Mouse (Mus musculus) gastrocnemius, postnatal 10 days (tissue): ENCODE results near the gene Cwh43. TPM values are rescaled to one million over a fixed set of nuclear protein-coding genes. Genes with fewer than 3 reads are reported as not detected.

Experiments used
- DNase-seq: peaks from one replicate; pipeline ENCODE4 v3.0.0; 2021; ENCODE audit warnings: mixed read lengths
- total RNA-seq, 2 experiments: library from RNA; stranded (reverse); gene quantifications; 2 replicates each; pipeline ENCODE4 v1.2.3; 2021

Gene Cwh43
- total RNA-seq, 2 experiments from 2014 or later = not detected

- no peak for DNase-seq
Measured at GRCm38 (mm10) chr5:73399768-73400526, 5.9 kb upstream of the Cwh43 start.

- no peak for DNase-seq
Measured at GRCm38 (mm10) chr5:73401341-73401740, 4.5 kb upstream of the Cwh43 start.

- no peak for DNase-seq
Measured at GRCm38 (mm10) chr5:73402911-73403310, 3.0 kb upstream of the Cwh43 start.

GRCm38 (mm10) chr5:73403311-73404068 is 2.4 kb upstream of the Cwh43 start:
- no peak for DNase-seq

DNA sequence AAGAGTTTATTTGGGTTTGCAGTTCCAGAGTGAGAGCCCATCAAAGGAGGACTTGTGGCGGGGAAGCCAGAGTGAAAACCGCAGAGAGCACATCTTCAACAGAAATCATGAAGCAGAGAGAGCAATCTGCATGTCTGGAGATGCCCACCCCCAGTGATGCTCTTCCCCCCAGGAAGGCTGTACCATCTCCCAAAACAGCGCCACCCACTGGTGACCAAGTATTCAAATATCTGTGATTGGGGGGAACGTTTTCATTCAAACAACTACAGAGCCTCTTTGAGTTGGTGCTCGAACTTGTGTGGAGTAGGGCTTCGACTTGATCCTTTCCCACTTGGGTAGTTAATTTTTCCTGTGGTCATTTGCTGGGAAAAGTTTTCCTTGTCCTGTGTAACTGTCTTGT is 1.1 kb upstream of the Cwh43 start:
- no peak for DNase-seq

- DNase-seq = no peak
Measured at GRCm38 (mm10) chr5:73406861-73407260, 986 bp downstream of the Cwh43 start.

GRCm38 (mm10) chr5:73409970-73410369 is 4.1 kb downstream of the Cwh43 start:
- DNase-seq = no peak

- no peak for DNase-seq
Measured at GRCm38 (mm10) chr5:73411771-73412170, 5.9 kb downstream of the Cwh43 start.

GRCm38 (mm10) chr5:73414172-73414571 is 8.3 kb downstream of the Cwh43 start:
- DNase-seq = no peak

GRCm38 (mm10) chr5:73419045-73419695 is 13.3 kb downstream of the Cwh43 start:
- no peak for DNase-seq

DNA sequence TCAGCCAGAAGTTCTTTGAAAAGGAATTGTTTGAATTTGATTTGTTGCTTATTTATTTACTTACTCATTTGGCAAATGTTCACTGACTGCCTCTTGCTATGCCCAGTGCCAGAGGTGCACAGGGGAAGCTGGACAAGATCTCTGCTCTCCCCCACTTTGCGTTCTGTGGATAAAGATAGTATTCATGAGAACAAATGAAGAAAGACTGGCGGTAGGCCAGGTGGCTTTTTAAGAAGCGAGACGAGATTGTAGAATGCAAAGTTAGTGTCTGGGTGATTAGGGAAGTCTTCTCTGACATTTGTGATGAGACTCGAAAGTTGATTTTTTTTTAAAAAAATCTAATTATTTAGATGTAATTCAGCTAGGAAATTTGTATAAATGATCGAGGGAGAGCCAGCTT is 20.9 kb downstream of the Cwh43 start:
- no peak for DNase-seq

DNA sequence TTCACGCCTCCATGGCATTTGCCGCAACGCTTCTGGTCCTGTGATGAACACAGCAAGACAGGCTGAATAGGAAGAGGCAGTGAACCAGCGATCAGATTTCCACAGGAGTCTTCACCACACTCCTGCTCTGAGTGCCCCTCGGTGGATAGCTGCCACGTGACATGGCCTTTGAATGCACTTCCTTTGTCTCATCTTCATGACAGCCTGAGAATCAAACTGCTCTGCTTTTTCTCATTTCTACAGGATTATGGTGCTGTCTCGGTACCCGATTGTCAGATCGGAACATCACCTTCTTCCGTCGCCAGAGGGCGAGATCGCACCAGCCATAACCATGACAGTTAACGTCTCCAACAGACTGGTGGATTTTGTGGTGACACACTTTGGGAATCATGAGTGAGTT is 25.7 kb downstream of the Cwh43 start:
- peak; percentile 78 for DNase-seq

- DNase-seq = no peak
Measured at GRCm38 (mm10) chr5:73432805-73433204, 26.9 kb downstream of the Cwh43 start.

DNA sequence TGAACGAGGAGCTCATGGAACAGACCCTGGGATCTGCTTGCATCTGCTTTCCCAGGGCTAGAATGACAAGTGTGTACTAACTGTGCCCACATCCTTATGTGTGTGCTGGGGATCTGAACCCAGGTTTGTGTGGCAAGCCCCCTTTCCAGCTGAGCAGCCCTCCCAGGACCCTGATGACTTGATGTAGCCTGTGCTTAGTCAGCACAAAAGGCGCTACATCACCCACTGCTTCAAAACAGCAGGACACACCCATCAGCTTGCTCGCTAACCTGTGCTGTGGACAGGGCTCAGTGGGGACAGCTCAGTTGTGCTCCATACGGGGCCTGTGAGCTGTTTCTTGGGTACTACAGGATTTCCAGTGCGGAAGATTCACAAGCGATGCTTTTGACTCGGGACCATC is 28.9 kb downstream of the Cwh43 start:
- no peak for DNase-seq

GRCm38 (mm10) chr5:73442176-73442575 is 36.3 kb downstream of the Cwh43 start:
- no peak for DNase-seq

GRCm38 (mm10) chr5:73450276-73450675 is 44.4 kb downstream of the Cwh43 start:
- no peak for DNase-seq

DNA sequence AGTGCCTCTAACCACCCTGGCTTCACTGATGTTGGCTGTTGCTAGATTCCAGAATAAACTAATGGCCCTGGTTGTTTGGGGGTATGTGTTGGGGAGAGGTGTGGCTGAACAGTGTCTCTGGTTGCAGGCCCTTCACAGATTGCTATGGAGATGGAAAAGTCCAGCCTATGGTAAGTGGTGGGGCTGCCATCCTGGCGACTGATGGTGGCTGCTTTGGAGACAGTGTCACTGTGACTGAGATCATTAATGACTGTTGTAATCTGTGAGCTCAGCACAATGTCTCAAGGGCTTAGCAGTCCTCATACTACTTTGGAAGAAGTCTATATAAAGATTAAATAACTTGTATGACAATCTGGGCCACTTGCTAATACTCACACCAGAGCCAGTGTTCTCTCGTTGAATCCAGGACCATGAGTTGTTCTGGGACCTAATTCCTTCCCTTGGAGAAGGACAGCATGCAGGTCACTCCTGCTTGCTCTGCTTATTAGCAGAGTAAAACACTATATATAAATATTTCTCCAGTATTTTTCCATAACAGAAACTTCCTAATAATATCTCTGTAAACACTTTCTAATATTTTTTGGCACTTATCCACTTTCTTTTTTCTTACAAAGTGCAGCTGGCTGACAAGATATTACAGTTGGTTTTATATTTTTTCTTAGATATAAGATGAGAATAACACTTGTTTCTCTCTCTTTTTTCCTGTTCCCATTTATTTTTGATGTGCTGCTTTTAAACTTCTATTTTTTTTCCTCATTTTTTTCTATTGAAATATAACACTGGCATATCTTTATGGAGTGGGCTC is 48.8 kb downstream of the Cwh43 start:
- no peak for DNase-seq

DNA sequence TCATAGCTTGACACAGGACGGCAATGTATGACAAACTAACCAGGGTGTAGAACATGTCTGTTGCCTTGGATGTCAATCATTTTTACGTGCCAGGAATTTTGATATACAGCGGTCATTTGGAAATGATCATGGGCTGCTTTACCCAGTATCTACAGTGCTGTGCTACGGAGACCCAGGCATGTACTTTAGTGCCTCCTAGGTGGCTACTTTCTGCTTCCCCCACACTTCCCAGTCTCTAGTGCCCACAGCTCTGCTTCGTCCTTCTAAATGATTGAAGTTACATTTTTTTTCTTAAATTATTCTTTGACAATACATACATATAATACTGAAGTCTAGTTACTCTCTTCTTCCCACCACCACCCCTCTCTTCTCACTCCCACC is 49.4 kb downstream of the Cwh43 start:
- no peak for DNase-seq

GRCm38 (mm10) chr5:73468462-73469433 is 62.9 kb downstream of the Cwh43 start:
- no peak for DNase-seq

GRCm38 (mm10) chr5:73474412-73475405 is 68.8 kb downstream of the Cwh43 start:
- no peak for DNase-seq
